Mouse (Mus musculus) spleen, postnatal 36 days (tissue): ENCODE measurements around the gene Tmtc1.
A peak's percentile ranks its signal among the peaks of the same experiment; 100 is the strongest.

Source experiments
- DNase-seq, 2 experiments: peaks; one replicate each; pipeline ENCODE4 v3.0.0; 2022; ENCODE audit warnings: low spot score in 2 of 2, mixed read lengths in 1 of 2

Tmtc1 gene

GRCm38 (mm10) chr6:148420387-148420786, 23.8 kb downstream of the Tmtc1 start:
- no peak for DNase-seq

GRCm38 (mm10) chr6:148416597-148416996, 27.6 kb downstream of the Tmtc1 start:
- DNase-seq: no peak

- DNase-seq: no peak
Observed at GRCm38 (mm10) chr6:148413638-148414037, 30.6 kb downstream of the Tmtc1 start.

GRCm38 (mm10) chr6:148406792-148407490, 37.2 kb downstream of the Tmtc1 start:
- no peak for DNase-seq

GRCm38 (mm10) chr6:148405599-148405998, 38.6 kb downstream of the Tmtc1 start:
- no peak for DNase-seq

GRCm38 (mm10) chr6:148404500-148404899, 39.7 kb downstream of the Tmtc1 start:
- DNase-seq: no peak

GRCm38 (mm10) chr6:148403761-148404160, 40.4 kb downstream of the Tmtc1 start:
- DNase-seq: no peak

- no peak for DNase-seq
Observed at GRCm38 (mm10) chr6:148401031-148401430, 43.2 kb downstream of the Tmtc1 start.

GRCm38 (mm10) chr6:148399541-148399940, 44.6 kb downstream of the Tmtc1 start:
- no peak for DNase-seq

- DNase-seq: no peak
Observed at GRCm38 (mm10) chr6:148398888-148399287, 45.3 kb downstream of the Tmtc1 start.

- no peak for DNase-seq
Observed at GRCm38 (mm10) chr6:148397270-148397669, 46.9 kb downstream of the Tmtc1 start.

- no peak for DNase-seq
Observed at GRCm38 (mm10) chr6:148395272-148395671, 48.9 kb downstream of the Tmtc1 start.

GRCm38 (mm10) chr6:148394294-148394693, 49.9 kb downstream of the Tmtc1 start:
- no peak for DNase-seq

- no peak for DNase-seq
Observed at GRCm38 (mm10) chr6:148392147-148392546, 52.0 kb downstream of the Tmtc1 start.

GRCm38 (mm10) chr6:148391286-148391685, 52.9 kb downstream of the Tmtc1 start:
- no peak for DNase-seq

GRCm38 (mm10) chr6:148390630-148391276, 53.4 kb downstream of the Tmtc1 start:
- no peak for DNase-seq

- no peak for DNase-seq
Observed at GRCm38 (mm10) chr6:148387990-148388389, 56.2 kb downstream of the Tmtc1 start.

GRCm38 (mm10) chr6:148384111-148384895, 59.9 kb downstream of the Tmtc1 start:
- DNase-seq: peak; percentile 3 to 4

- no peak for DNase-seq
Observed at GRCm38 (mm10) chr6:148381163-148381782, 62.9 kb downstream of the Tmtc1 start.

GRCm38 (mm10) chr6:148375618-148376209, 68.5 kb downstream of the Tmtc1 start:
- no peak for DNase-seq

- no peak for DNase-seq
Observed at GRCm38 (mm10) chr6:148375015-148375414, 69.2 kb downstream of the Tmtc1 start.

GRCm38 (mm10) chr6:148373444-148373843, 70.7 kb downstream of the Tmtc1 start:
- DNase-seq: no peak
